Comparison of ENCODE assay signal across 25 mouse cellular contexts in genomic region chr11:3823378-3823777, GRCm38 (mm10).
"Had no signal": no experiment of that assay in that cellular context is flagged by ENCODE, and none has a peak within 500 bp of the region (broad histone marks: within the 10 kb centered on the region; RNA-seq: fewer than 3 reads in every experiment).

No protein-coding gene starts in this region.

- H3K4me3 ChIP-seq: heart, adult 2 months; heart, embryonic 13.5 days; heart, embryonic 15.5 days; hindbrain, embryonic 10.5 days; hindbrain, embryonic 12.5 days; intestine, embryonic 15.5 days; limb, embryonic 10.5 days; limb, embryonic 12.5 days; liver, embryonic 13.5 days; liver, embryonic 15.5 days had no signal

- DNase-seq: gastrocnemius, postnatal 14 days; gastrocnemius, postnatal 36 days; heart, adult 11 months; heart, adult 2 months; heart, postnatal 4 days; kidney, adult 18-20 months; kidney, adult 8-10 months; kidney, postnatal 10 days; kidney, postnatal 25 days; kidney, postnatal 4 days; layer of hippocampus, adult 9-11 months; liver; liver, embryonic 13.5 days had no signal

- ATAC-seq: hindbrain, embryonic 16.5 days; inflammation-experienced regulatory T-cells, adult 6 months; intestine, embryonic 15.5 days; intestine, postnatal 0 days had no signal

- H3K27ac ChIP-seq: heart, adult 2 months; heart, embryonic 13.5 days; heart, embryonic 15.5 days; hindbrain, embryonic 10.5 days; hindbrain, embryonic 12.5 days; hindbrain, embryonic 14.5 days; intestine, embryonic 15.5 days; limb, embryonic 10.5 days; limb, embryonic 12.5 days; liver, embryonic 13.5 days; liver, embryonic 15.5 days had no signal
